Mouse (Mus musculus): ENCODE measurements around the gene Aadacl3. TPM values are rescaled to one million over a fixed set of nuclear protein-coding genes. Genes with fewer than 3 reads are reported as not detected.

Gene Aadacl3
- not detected for total RNA-seq (2021)
- long read RNA-seq, experiment 1, result 0 reads
- long read RNA-seq, experiment 2, result 0 reads

DNA sequence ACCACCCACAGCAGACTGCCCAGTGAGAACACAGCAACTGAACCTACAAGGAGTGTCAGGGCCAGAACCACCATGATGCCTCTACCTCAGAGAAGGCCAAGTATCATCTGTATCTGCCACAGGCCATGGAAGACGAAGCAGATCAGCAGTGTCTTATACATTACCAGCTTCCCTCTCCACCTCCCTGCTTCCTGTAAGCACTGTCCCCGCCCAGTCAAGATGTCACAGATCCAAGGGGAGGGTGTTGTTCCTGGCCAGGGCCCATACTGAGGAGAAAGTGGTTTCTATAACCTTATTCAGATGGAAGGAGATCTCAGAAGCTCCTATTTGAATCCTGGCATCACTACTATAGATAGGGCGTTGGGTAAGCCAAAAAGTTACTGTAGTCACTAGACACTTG lies at the start of gene Aadacl3:
Aadacl3 (minus strand) TSS at position 101 of the 400 bp plus-strand sequence.
- H3K27ac ChIP-seq, result no peak within 1 kb of the TSS
- no peak for DNase-seq (ENCODE audit: low spot score in 2 of 2)
- H3K4me3 ChIP-seq, result no peak within 1 kb of the TSS
- TF ChIP-seq CTCF (conservative IDR thresholded peaks at IDR 0.05), result no peak

DNA sequence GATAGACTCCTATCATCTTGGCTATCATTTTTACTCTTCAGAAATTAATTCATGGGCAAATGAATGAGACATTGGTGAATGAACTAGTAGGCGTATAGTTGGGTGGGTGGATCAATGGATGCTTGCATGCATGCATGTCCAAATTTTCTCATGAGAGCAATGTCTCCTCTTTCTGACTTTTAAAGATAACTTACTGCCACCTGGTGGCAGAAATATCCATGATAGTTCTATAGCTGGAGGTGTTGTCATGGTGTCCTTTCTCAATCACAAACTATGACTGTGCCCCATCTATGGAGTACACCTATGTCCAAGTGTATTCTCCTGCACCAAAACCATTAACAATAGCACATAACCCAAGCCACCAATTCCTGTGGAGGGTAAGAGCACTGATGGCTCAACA lies 43.0 kb upstream of the Aadacl3 start:
- TF ChIP-seq CTCF (conservative IDR thresholded peaks at IDR 0.05), result no peak
- no peak for DNase-seq (ENCODE audit: low spot score in 2 of 2)
- no peak overlapping the region for H3K27ac ChIP-seq
- H3K4me3 ChIP-seq, result no peak overlapping the region

DNA sequence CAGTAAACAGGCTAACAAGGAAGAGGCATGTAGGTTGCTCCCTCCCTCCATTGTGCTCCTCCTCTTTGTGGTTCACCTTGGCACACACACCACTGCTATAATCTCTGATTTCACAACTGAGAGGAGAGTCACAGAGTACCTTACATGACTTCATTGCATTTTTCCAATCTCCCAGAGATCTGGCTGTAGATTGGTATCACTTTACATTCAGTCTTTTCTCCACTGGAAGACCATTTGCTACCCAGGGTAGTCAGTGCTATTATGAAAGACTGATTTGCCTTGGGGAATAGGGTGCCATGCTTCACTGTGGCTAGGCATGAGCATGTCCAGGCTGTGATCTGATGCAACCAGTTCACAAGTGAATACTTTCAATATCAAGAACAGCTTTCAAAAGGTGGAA lies 29.8 kb upstream of the Aadacl3 start:
- Histone ChIP-seq H3K27ac (no peak overlapping the region), H3K4me3 (no peak overlapping the region)
- DNase-seq (ENCODE audit: low spot score in 2 of 2), result no peak
- TF ChIP-seq CTCF (conservative IDR thresholded peaks at IDR 0.05), result no peak

DNA sequence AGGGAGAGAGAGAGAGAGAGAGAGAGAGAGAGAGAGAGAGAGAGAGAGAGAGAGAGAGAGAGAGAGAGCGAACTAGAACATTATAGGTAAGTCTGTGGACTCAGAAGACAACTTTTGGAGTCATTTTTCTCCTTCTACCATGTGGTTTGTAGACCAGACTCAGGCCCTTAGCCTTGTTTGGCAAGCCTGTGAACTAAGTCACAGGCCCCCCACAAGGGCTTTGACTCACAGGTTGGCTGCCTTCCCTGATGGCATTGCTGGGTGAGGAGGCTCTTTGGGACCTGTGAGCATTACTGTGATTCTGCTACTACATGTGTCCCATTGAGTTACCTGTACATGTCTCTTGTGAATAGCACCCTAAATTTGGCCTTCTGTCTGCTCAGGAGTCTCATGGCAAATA lies 4.5 kb upstream of the Aadacl3 start:
- DNase-seq (ENCODE audit: low spot score in 2 of 2), result no peak
- Histone ChIP-seq H3K4me3 (no peak overlapping the region), H3K27ac (no peak overlapping the region)
- no peak for TF ChIP-seq CTCF (conservative IDR thresholded peaks at IDR 0.05)

DNA sequence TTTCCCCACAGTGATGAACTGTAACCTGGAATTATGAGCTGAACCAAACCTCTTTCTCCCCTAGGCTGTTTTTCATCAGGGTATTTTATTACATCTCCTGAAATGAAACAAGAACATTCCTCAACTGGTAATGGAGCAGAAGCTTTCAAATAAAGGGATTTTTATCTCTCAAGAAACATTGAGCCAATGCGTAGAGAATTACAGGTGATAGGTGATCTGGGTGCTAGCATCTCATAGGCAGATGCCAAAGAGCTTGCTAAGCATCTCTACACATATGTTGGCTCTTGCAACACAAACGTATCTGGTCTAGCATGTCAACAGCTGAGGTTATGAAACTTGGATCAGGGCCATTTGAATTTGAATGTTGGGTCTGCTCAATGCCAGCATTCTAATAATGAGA lies 1.6 kb upstream of the Aadacl3 start:
- H3K4me3 ChIP-seq, result no peak overlapping the region
- TF ChIP-seq CTCF (conservative IDR thresholded peaks at IDR 0.05), result no peak
- no peak overlapping the region for H3K27ac ChIP-seq

DNA sequence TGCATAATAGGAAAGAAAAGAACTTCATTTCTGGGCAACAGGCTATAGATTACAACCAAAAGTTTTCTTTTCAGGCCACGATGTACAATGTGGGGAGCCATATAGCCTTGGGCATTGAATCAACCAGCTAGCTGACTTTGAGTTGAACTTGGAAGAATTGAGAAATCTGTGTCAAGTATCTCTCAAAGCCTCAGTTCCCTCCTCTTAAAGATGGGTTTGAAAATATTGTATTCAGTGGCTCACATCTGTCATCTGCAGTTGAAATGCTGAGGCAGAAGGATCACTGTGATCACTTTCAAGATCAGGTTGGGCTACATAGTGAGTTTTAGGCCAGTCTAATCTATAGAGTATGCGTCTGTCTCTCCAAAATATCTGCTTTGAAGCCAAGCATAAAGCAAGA lies 10.3 kb downstream of the Aadacl3 start, which contains the start of gene Gm9944:
Gm9944 (minus strand) TSS at position 101 of the 400 bp plus-strand sequence.
- no peak for DNase-seq (ENCODE audit: low spot score in 2 of 2)
- H3K27ac ChIP-seq, result no peak within 1 kb of the TSS
- no peak within 1 kb of the TSS for H3K4me3 ChIP-seq
- no peak for TF ChIP-seq CTCF (conservative IDR thresholded peaks at IDR 0.05)

More for the DNA sequence above, 1.6 kb upstream of the Aadacl3 start:
- DNase-seq (ENCODE audit: low spot score in 2 of 2), result no peak

DNA sequence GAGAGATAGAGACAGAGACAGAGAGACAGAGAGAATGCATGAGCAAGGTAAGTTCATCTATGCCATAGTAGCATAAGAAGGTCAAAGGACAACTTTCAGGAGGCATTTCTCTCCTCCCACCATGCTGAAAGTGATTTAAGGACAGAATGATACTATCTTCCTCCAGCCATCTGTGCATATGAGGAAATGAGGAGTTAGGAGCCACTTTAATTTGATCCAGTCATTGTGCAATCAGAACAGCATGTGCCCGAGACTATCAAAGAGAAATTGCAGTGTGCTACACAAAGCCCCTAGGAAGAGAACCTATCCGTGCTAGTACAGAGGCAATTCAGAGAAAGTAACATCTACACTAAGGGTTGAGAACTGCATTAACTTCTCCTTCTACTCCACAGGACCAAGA lies 15.0 kb downstream of the Aadacl3 start:
- Histone ChIP-seq H3K27ac (no peak overlapping the region), H3K4me3 (no peak overlapping the region)
- DNase-seq (ENCODE audit: low spot score in 2 of 2), result no peak
- TF ChIP-seq CTCF (conservative IDR thresholded peaks at IDR 0.05), result no peak

DNA sequence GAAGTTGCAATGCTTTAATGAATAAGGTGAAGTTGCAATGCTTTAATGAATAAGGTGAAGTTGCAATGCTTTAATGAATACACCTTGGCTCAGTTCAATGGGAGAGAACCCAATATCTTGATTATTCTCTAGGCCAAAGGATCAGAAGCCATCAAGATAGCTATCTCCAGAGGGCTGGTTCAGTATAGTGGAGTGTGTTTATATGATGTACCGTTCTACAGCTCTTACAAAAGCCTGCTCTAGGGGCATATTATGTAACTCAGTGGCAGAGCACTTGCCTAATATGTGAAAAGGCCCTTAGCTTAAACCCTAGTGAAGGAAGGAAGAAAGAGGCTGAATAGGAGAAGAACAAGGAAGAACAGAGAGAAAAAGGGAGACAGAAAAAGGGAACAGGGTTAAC lies 22.0 kb downstream of the Aadacl3 start:
- no peak for DNase-seq (ENCODE audit: low spot score in 2 of 2)
- Histone ChIP-seq H3K4me3 (no peak overlapping the region), H3K27ac (no peak overlapping the region)
- no peak for TF ChIP-seq CTCF (conservative IDR thresholded peaks at IDR 0.05)

DNA sequence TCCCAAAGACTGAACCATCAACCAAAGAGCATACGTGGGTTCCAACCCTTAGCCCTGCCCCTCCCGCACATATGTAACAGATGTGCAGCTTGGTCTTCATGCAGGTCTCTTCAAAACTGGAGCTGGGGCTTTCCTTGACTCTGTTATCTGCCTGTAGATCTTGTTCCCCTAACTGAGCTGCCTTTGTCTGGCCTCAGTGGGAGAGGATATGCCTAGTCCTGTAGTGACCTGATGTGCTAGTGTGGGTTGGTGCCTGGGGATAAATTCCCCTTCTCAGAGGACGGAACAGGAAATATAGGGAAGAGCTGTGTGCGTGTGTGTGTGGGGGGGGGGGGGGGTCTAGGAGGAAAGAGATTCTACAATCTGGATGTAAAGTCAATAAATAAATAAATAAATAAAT lies 22.5 kb downstream of the Aadacl3 start:
- Histone ChIP-seq H3K27ac (no peak overlapping the region), H3K4me3 (no peak overlapping the region)
- DNase-seq (ENCODE audit: low spot score in 2 of 2), result no peak
- TF ChIP-seq CTCF (conservative IDR thresholded peaks at IDR 0.05), result no peak

DNA sequence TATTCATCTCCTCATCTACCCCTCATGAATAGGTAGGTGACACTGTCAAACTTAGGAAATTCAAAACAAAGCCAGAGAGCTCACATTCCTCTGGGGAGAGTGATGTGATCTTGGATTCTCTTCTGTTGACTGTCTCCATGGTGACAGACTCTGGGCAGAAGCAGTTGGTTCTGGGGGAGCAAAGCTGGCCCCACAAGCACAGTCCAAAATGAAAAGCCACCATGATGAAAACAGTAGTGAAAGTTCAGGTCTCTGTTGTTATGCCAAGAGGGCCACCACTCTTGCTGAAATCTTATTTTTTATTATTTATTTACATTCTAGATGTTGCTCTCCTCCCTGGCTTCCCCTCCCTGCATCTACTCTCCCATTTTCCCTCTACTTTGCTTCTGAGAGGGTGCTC lies 24.9 kb downstream of the Aadacl3 start, which contains the start of gene 1700012P22Rik:
1700012P22Rik (minus strand) TSS at position 101 of the 400 bp plus-strand sequence.
- no peak within 1 kb of the TSS for H3K27ac ChIP-seq
- TF ChIP-seq CTCF (conservative IDR thresholded peaks at IDR 0.05), result no peak
- no peak for DNase-seq (ENCODE audit: low spot score in 2 of 2)
- H3K4me3 ChIP-seq, result no peak within 1 kb of the TSS

DNA sequence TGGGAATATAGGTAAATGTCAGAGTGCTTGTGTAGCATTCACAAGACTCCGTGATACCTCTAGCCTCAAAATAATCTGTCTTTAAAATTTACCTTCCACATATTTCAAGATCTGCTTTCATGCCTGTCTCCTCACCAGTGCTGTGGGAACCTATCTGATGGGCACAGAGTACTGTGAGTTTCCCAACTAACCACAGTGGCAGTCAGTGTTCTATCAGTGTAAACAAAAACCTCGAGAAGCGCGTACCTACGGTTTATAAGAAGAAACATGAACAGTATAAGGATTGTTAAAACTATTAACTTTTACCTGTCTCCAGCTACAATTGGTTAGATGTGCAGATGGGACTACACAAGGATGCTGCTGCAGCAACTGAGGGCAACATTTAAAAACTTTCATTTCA lies 30.3 kb downstream of the Aadacl3 start:
- DNase-seq (ENCODE audit: low spot score in 2 of 2), result no peak
- H3K4me3 ChIP-seq, result no peak overlapping the region
- H3K27ac ChIP-seq, result no peak overlapping the region
- no peak for TF ChIP-seq CTCF (conservative IDR thresholded peaks at IDR 0.05)

DNA sequence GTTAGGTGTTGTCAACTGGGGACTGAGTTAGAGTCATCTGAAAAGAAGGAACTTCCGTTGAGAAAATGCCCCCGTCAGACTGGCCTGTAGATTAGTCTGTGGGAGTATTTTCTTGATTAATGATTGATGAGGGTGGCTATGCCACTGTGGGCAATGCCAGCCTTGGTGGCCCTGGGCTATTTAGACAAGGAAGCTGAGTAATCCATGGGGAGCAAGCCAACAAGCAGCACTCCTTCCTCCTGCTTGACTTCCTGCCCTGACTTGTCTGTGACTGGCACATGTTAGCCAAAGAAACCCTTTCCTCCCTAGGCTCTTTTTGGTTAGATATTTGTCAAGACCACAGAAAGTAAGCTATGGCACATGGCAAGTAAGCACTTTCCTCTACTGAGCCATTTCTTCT lies 32.8 kb downstream of the Aadacl3 start:
- TF ChIP-seq CTCF (conservative IDR thresholded peaks at IDR 0.05), result no peak
- no peak for DNase-seq (ENCODE audit: low spot score in 2 of 2)
- no peak overlapping the region for H3K27ac ChIP-seq
- no peak overlapping the region for H3K4me3 ChIP-seq

DNA sequence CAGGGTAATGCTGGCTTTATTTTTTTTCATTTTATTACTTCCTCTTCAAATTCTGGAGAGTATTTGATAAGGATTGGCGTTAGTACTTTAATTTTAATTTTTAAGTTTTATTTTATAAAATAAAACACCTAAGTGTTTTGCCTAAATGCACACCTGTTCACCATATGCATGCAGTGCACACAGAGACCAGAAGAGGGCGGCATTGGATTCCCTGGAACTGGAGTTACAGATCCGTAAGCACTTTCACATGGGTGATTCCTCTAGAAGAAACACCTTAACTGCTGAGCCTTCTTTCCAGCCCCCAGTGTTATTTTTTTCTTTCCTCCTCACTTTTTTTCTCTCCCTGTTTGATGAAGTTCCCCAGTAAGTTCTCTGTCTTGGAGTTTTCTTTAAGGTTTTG lies 34.7 kb downstream of the Aadacl3 start:
- TF ChIP-seq CTCF (conservative IDR thresholded peaks at IDR 0.05), result peak; percentile 48
- H3K4me3 ChIP-seq, result no peak overlapping the region
- no peak for DNase-seq (ENCODE audit: low spot score in 2 of 2)
- no peak overlapping the region for H3K27ac ChIP-seq

DNA sequence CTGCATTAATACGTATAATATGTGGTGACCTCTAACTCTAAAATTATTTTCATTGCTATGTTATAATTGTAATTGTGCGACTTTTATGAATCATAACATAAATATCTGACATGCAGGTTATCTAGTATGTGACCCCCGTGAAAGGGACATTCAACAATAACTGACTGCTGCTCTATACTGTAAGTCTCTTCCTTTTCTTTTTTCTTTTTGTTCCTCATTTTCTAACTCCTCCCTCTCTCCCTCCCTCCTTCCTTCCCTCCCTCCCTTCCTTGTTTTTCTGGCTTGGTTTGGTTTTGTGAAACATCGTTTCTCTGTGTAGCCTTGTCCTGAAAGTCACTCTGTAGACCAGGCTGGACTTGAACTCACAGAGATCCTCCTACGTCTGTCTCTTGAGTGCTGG lies 39.0 kb downstream of the Aadacl3 start:
- DNase-seq (ENCODE audit: low spot score in 2 of 2), result no peak
- H3K4me3 ChIP-seq, result no peak overlapping the region

DNA sequence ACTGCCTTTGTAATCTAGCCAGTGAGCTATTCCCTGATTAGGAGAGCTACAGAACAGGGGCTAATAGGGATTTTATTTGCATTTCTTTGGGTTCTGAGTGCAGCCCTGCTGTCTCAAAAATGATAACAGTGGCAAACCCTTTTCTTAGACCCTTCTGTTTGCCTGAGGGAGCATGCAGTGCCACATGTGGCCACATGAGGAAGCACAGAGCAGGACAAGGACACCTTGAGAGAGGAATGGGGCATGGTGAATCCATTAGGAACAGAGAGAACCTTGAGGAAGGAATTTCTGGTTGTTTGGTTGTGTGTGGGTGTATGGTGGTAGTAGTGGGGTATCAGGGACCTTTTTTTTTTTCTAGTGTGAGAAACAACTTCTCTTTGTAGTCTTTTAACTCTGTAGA lies 42.9 kb downstream of the Aadacl3 start:
- H3K4me3 ChIP-seq, result no peak overlapping the region
- no peak for TF ChIP-seq CTCF (conservative IDR thresholded peaks at IDR 0.05)
- H3K27ac ChIP-seq, result no peak overlapping the region
- DNase-seq (ENCODE audit: low spot score in 2 of 2), result no peak

More for the DNA sequence above, 39.0 kb downstream of the Aadacl3 start:
- TF ChIP-seq CTCF (conservative IDR thresholded peaks at IDR 0.05), result no peak
- no peak overlapping the region for H3K27ac ChIP-seq

All from layer of hippocampus, adult 2 months (tissue).